In genomic region chr9:29317623-29318022, GRCm38 (mm10) we compare ENCODE assay signal across 9 mouse cellular contexts.
DNase-seq lines count a peak whose midpoint lies in the region; ATAC-seq and TF ChIP-seq lines count a peak whose summit lies in the region.
"Had no signal": no experiment of that assay in that cellular context is flagged by ENCODE, and none has a peak within 500 bp of the region (broad histone marks: within the 10 kb centered on the region; RNA-seq: fewer than 3 reads in every experiment).

No protein-coding gene starts in this region.

- no peaks in the 10 kb centered on the region for H3K9me3 ChIP-seq in forebrain, embryonic 13.5 days (replicated peaks)
- H3K9me3 ChIP-seq in forebrain, embryonic 10.5 days, result no peaks in the 10 kb centered on the region
- no peaks in the 10 kb centered on the region for H3K9me3 ChIP-seq in lung, postnatal 0 days (ENCODE audit: low read length)
- H3K9me3 ChIP-seq in forebrain, embryonic 15.5 days, result no peaks in the 10 kb centered on the region
- no peaks in the 10 kb centered on the region for H3K9me3 ChIP-seq in midbrain, embryonic 16.5 days (replicated peaks; ENCODE audit: control insufficient read depth, low read length, poor library complexity, severe bottlenecking)
- H3K9me3 ChIP-seq in intestine, embryonic 15.5 days, result no peaks in the 10 kb centered on the region

- peak; percentile 93 for ATAC-seq in forebrain, embryonic 13.5 days
- ATAC-seq in lung, postnatal 0 days, result no peak
- peak; percentile 87 for ATAC-seq in forebrain, embryonic 15.5 days (replicated peaks)
- ATAC-seq in midbrain, embryonic 16.5 days, result peak; percentile 69; the same call in 1 of the 2 replicates
- ATAC-seq in intestine, embryonic 15.5 days, result no peak

- 16% methylated on average over 3 of the region's 3 CpGs for WGBS in forebrain, embryonic 13.5 days
- WGBS in forebrain, embryonic 10.5 days, result 54% methylated on average over 3 of the region's 3 CpGs
- WGBS in lung, postnatal 0 days, result 20% methylated on average over 3 of the region's 3 CpGs
- WGBS in forebrain, embryonic 15.5 days, result 18% methylated on average over 3 of the region's 3 CpGs
- 10% methylated on average over 3 of the region's 3 CpGs for WGBS in midbrain, embryonic 16.5 days
- 17% methylated on average over 3 of the region's 3 CpGs for WGBS in intestine, embryonic 15.5 days
- WGBS in kidney, adult 2 months, result 29% methylated on average over 3 of the region's 3 CpGs

- no peaks in the 10 kb centered on the region for H3K36me3 ChIP-seq in forebrain, embryonic 13.5 days (ENCODE audit: poor library complexity, severe bottlenecking)
- H3K36me3 ChIP-seq in forebrain, embryonic 10.5 days (replicated peaks), result no peaks in the 10 kb centered on the region
- no peaks in the 10 kb centered on the region for H3K36me3 ChIP-seq in lung, postnatal 0 days (ENCODE audit: insufficient read depth, low read length)
- H3K36me3 ChIP-seq in forebrain, embryonic 15.5 days, result no peaks in the 10 kb centered on the region
- no peaks in the 10 kb centered on the region for H3K36me3 ChIP-seq in midbrain, embryonic 16.5 days (ENCODE audit: control insufficient read depth, insufficient read depth, low read length)
- H3K36me3 ChIP-seq in intestine, embryonic 15.5 days, result no peaks in the 10 kb centered on the region
- no peaks in the 10 kb centered on the region for H3K36me3 ChIP-seq in kidney, adult 2 months (ENCODE audit: control insufficient read depth, insufficient read depth, low read length)

- TF ChIP-seq POLR2A in kidney, adult 2 months (IDR thresholded peaks at IDR 0.05; ENCODE audit: low read depth, low read length), result no peak

- DNase-seq in forebrain, embryonic 10.5 days (ENCODE audit: extremely low spot score, low spot score), result no peak
- DNase-seq in lung, postnatal 0 days (ENCODE audit: low spot score), result peak; percentile 36
- no peak for DNase-seq in lung, postnatal 4 days
- no peak for DNase-seq in kidney, adult 2 months
- DNase-seq: gastrocnemius, postnatal 36 days had no signal

- peaks cover 38% of the 10 kb centered on the region for H3K4me1 ChIP-seq in forebrain, embryonic 13.5 days
- H3K4me1 ChIP-seq in forebrain, embryonic 10.5 days, result peaks cover 32% of the 10 kb centered on the region
- 0 out of 2 replicates have a peak, but pooled peaks cover 3% of the 10 kb centered on the region for H3K4me1 ChIP-seq in lung, postnatal 0 days (ENCODE audit: insufficient read depth, low read depth, low read length)
- peaks cover 37% of the 10 kb centered on the region for H3K4me1 ChIP-seq in forebrain, embryonic 15.5 days
- H3K4me1 ChIP-seq in midbrain, embryonic 16.5 days (ENCODE audit: control insufficient read depth, insufficient read depth, low read length), result peaks cover 41% of the 10 kb centered on the region
- H3K4me1 ChIP-seq in intestine, embryonic 15.5 days (replicated peaks), result peaks cover 17% of the 10 kb centered on the region
- no peaks in the 10 kb centered on the region for H3K4me1 ChIP-seq in kidney, adult 2 months (ENCODE audit: control insufficient read depth, insufficient read depth, low read length)

- no peaks in the 10 kb centered on the region for H3K27me3 ChIP-seq in forebrain, embryonic 13.5 days
- H3K27me3 ChIP-seq in forebrain, embryonic 10.5 days (ENCODE audit: poor library complexity, severe bottlenecking), result peaks cover 18% of the 10 kb centered on the region; the same call in 1 of the 2 replicates
- H3K27me3 ChIP-seq in lung, postnatal 0 days (replicated peaks; ENCODE audit: insufficient read depth, low read length), result no peaks in the 10 kb centered on the region
- no peaks in the 10 kb centered on the region for H3K27me3 ChIP-seq in forebrain, embryonic 15.5 days
- H3K27me3 ChIP-seq in midbrain, embryonic 16.5 days (ENCODE audit: control insufficient read depth, insufficient read depth, low read depth, low read length), result no peaks in the 10 kb centered on the region
- H3K27me3 ChIP-seq in intestine, embryonic 15.5 days (replicated peaks), result no peaks in the 10 kb centered on the region
- no peaks in the 10 kb centered on the region for H3K27me3 ChIP-seq in kidney, adult 2 months (replicated peaks; ENCODE audit: control insufficient read depth, insufficient read depth, low read length)

- no peak for TF ChIP-seq CTCF in lung, postnatal 0 days (IDR thresholded peaks at IDR 0.05)
- TF ChIP-seq CTCF in kidney, adult 2 months (conservative IDR thresholded peaks at IDR 0.05; ENCODE audit: insufficient read depth, insufficient read length, low read depth, low read length), result no peak

- no peak overlapping the region for H3K9ac ChIP-seq in forebrain, embryonic 13.5 days
- H3K9ac ChIP-seq in lung, postnatal 0 days (replicated peaks; ENCODE audit: low read depth), result no peak overlapping the region
- H3K9ac ChIP-seq in forebrain, embryonic 15.5 days (replicated peaks), result no peak overlapping the region
- H3K9ac ChIP-seq in midbrain, embryonic 16.5 days (ENCODE audit: low read depth, low read length), result no peak overlapping the region
- H3K9ac ChIP-seq in intestine, embryonic 15.5 days, result no peak overlapping the region

- TF ChIP-seq EP300 in lung, postnatal 0 days (IDR thresholded peaks at IDR 0.05), result no peak

- H3K4me3 ChIP-seq in forebrain, embryonic 13.5 days, result no peak overlapping the region
- H3K4me3 ChIP-seq in forebrain, embryonic 10.5 days, result no peak overlapping the region
- H3K4me3 ChIP-seq in lung, postnatal 0 days (ENCODE audit: low read depth, low read length), result no peak overlapping the region
- H3K4me3 ChIP-seq in forebrain, embryonic 15.5 days, result no peak overlapping the region
- no peak overlapping the region for H3K4me3 ChIP-seq in midbrain, embryonic 16.5 days (ENCODE audit: low read depth, low read length)
- H3K4me3 ChIP-seq in intestine, embryonic 15.5 days (replicated peaks), result no peak overlapping the region
- no peak overlapping the region for H3K4me3 ChIP-seq in kidney, adult 2 months (ENCODE audit: insufficient read depth, low read depth, low read length)

- no peak overlapping the region for H3K4me2 ChIP-seq in forebrain, embryonic 13.5 days
- no peak overlapping the region for H3K4me2 ChIP-seq in lung, postnatal 0 days (replicated peaks; ENCODE audit: low read depth, low read length)
- H3K4me2 ChIP-seq in forebrain, embryonic 15.5 days (replicated peaks), result no peak overlapping the region
- H3K4me2 ChIP-seq in midbrain, embryonic 16.5 days (ENCODE audit: low read length), result no peak overlapping the region
- H3K4me2 ChIP-seq in intestine, embryonic 15.5 days (replicated peaks), result no peak overlapping the region

- no peak overlapping the region for H3K27ac ChIP-seq in forebrain, embryonic 13.5 days
- H3K27ac ChIP-seq in forebrain, embryonic 10.5 days, result no peak overlapping the region
- H3K27ac ChIP-seq in lung, postnatal 0 days (ENCODE audit: low read length), result no peak overlapping the region
- peak overlapping the region; percentile 61 for H3K27ac ChIP-seq in forebrain, embryonic 15.5 days (replicated peaks)
- peak overlapping the region; percentile 12 for H3K27ac ChIP-seq in midbrain, embryonic 16.5 days (ENCODE audit: low read length)
- no peak overlapping the region for H3K27ac ChIP-seq in intestine, embryonic 15.5 days
- H3K27ac ChIP-seq in kidney, adult 2 months (ENCODE audit: insufficient read depth, low read depth, low read length), result no peak overlapping the region

Comparison
In these comparisons a context has a peak if more than half of its experiments do, and no peak if none do; other contexts are left out.
1. H3K27ac ChIP-seq: peak in forebrain, embryonic 15.5 days (single experiment) and midbrain, embryonic 16.5 days (single experiment); none in forebrain, embryonic 13.5 days (single experiment), forebrain, embryonic 10.5 days (single experiment), lung, postnatal 0 days (single experiment), intestine, embryonic 15.5 days (single experiment) and kidney, adult 2 months (single experiment).
2. ATAC-seq: peak in forebrain, embryonic 13.5 days (single experiment), forebrain, embryonic 15.5 days (single experiment) and midbrain, embryonic 16.5 days (single experiment); none in lung, postnatal 0 days (single experiment) and intestine, embryonic 15.5 days (single experiment).